Mouse (Mus musculus): ENCODE measurements around the gene Pax3. TPM values are rescaled to one million over a fixed set of nuclear protein-coding genes. Genes with fewer than 3 reads are reported as not detected.

Pax3 gene
- polyA plus RNA-seq, 1 experiment from 2014 or later: 0.14 TPM

GRCm38 (mm10) chr1:78201251-78202010, 4.5 kb upstream of the Pax3 start:
- Histone ChIP-seq H3K27ac (ENCODE audit: low read depth, low read length) (no peak overlapping the region), H3K36me3 (ENCODE audit: control insufficient read depth, insufficient read depth, low read length) (no peaks in the 10 kb centered on the region), H3K27me3 (ENCODE audit: control insufficient read depth, insufficient read depth, low read length) (peaks cover 95% of the 10 kb centered on the region), H3K9me3 (ENCODE audit: control insufficient read depth, low read length) (no peaks in the 10 kb centered on the region), H3K4me2 (replicated peaks; ENCODE audit: low read depth, low read length) (no peak overlapping the region), H3K9ac (ENCODE audit: low read depth, low read length) (no peak overlapping the region), H3K4me1 (ENCODE audit: control insufficient read depth, insufficient read depth, low read length) (0 out of 2 replicates have a peak, but pooled peaks cover 5% of the 10 kb centered on the region), H3K4me3 (ENCODE audit: low read length) (no peak overlapping the region)
- ATAC-seq (ENCODE audit: low FRiP score, low TSS enrichment): no peak
- 1% methylated on average over 28 of the region's 28 CpGs for WGBS

DNA sequence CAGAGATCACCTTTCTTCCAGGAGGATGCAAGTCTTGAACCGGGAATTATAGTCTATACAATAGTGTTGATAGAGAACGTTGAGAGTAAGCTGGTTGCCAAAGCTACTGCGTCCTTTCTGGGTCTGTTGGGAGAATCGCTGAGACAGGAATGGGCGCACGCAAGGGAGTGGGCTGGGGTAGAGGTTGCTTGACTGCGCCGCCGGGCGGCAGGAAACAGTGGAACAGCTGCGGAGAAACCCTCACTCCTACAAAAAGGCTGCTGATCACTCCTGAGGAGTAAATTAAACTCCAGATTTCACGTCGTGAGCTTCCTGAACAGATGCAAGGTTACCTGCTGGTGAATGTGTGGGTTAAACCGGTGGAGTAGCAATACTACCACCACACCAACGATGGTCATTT, 3.3 kb upstream of the Pax3 start:
- 2% methylated on average over 15 of the region's 15 CpGs for WGBS

GRCm38 (mm10) chr1:78199221-78199620, 2.3 kb upstream of the Pax3 start:
- no peaks in the 10 kb centered on the region for H3K9me3 ChIP-seq (ENCODE audit: control insufficient read depth, low read length)
- WGBS: under 1% methylated on average over 9 of the region's 9 CpGs
- H3K4me1 ChIP-seq (ENCODE audit: control insufficient read depth, insufficient read depth, low read length): 0 out of 2 replicates have a peak, but pooled peaks cover 7% of the 10 kb centered on the region
- no peak for ATAC-seq (ENCODE audit: low FRiP score, low TSS enrichment)
- H3K27me3 ChIP-seq (ENCODE audit: control insufficient read depth, insufficient read depth, low read length): peaks cover 96% of the 10 kb centered on the region
- H3K4me2 ChIP-seq (replicated peaks; ENCODE audit: low read depth, low read length): no peak overlapping the region
- H3K9ac ChIP-seq (ENCODE audit: low read depth, low read length): no peak overlapping the region
- H3K27ac ChIP-seq (ENCODE audit: low read depth, low read length): no peak overlapping the region
- H3K4me3 ChIP-seq (ENCODE audit: low read length): no peak overlapping the region
- no peaks in the 10 kb centered on the region for H3K36me3 ChIP-seq (ENCODE audit: control insufficient read depth, insufficient read depth, low read length)

More for the DNA sequence above, 3.3 kb upstream of the Pax3 start:
- Histone ChIP-seq H3K27ac (ENCODE audit: low read depth, low read length) (no peak overlapping the region), H3K9me3 (ENCODE audit: control insufficient read depth, low read length) (no peaks in the 10 kb centered on the region), H3K27me3 (ENCODE audit: control insufficient read depth, insufficient read depth, low read length) (peaks cover 96% of the 10 kb centered on the region), H3K9ac (ENCODE audit: low read depth, low read length) (no peak overlapping the region), H3K4me2 (replicated peaks; ENCODE audit: low read depth, low read length) (no peak overlapping the region), H3K4me1 (ENCODE audit: control insufficient read depth, insufficient read depth, low read length) (0 out of 2 replicates have a peak, but pooled peaks cover 7% of the 10 kb centered on the region), H3K4me3 (ENCODE audit: low read length) (no peak overlapping the region), H3K36me3 (ENCODE audit: control insufficient read depth, insufficient read depth, low read length) (no peaks in the 10 kb centered on the region)
- no peak for ATAC-seq (ENCODE audit: low FRiP score, low TSS enrichment)

- Histone ChIP-seq H3K4me3 (ENCODE audit: low read length) (no peak overlapping the region), H3K27ac (ENCODE audit: low read depth, low read length) (no peak overlapping the region), H3K9ac (ENCODE audit: low read depth, low read length) (no peak overlapping the region), H3K4me2 (replicated peaks; ENCODE audit: low read depth, low read length) (no peak overlapping the region), H3K9me3 (ENCODE audit: control insufficient read depth, low read length) (no peaks in the 10 kb centered on the region), H3K27me3 (ENCODE audit: control insufficient read depth, insufficient read depth, low read length) (peaks cover 96% of the 10 kb centered on the region), H3K36me3 (ENCODE audit: control insufficient read depth, insufficient read depth, low read length) (no peaks in the 10 kb centered on the region), H3K4me1 (ENCODE audit: control insufficient read depth, insufficient read depth, low read length) (0 out of 2 replicates have a peak, but pooled peaks cover 7% of the 10 kb centered on the region)
- ATAC-seq (ENCODE audit: low FRiP score, low TSS enrichment): no peak
- under 1% methylated on average over 9 of the region's 9 CpGs for WGBS
These were observed 1.5 kb upstream of the Pax3 start for GRCm38 (mm10) chr1:78198319-78198940.

- H3K4me3 ChIP-seq (ENCODE audit: low read length): peak overlapping the region; percentile 24
- WGBS: under 1% methylated on average over 21 of the region's 21 CpGs
- no peak for ATAC-seq (ENCODE audit: low FRiP score, low TSS enrichment)
These were observed 659 bp upstream of the Pax3 start for GRCm38 (mm10) chr1:78197351-78198234.

DNA sequence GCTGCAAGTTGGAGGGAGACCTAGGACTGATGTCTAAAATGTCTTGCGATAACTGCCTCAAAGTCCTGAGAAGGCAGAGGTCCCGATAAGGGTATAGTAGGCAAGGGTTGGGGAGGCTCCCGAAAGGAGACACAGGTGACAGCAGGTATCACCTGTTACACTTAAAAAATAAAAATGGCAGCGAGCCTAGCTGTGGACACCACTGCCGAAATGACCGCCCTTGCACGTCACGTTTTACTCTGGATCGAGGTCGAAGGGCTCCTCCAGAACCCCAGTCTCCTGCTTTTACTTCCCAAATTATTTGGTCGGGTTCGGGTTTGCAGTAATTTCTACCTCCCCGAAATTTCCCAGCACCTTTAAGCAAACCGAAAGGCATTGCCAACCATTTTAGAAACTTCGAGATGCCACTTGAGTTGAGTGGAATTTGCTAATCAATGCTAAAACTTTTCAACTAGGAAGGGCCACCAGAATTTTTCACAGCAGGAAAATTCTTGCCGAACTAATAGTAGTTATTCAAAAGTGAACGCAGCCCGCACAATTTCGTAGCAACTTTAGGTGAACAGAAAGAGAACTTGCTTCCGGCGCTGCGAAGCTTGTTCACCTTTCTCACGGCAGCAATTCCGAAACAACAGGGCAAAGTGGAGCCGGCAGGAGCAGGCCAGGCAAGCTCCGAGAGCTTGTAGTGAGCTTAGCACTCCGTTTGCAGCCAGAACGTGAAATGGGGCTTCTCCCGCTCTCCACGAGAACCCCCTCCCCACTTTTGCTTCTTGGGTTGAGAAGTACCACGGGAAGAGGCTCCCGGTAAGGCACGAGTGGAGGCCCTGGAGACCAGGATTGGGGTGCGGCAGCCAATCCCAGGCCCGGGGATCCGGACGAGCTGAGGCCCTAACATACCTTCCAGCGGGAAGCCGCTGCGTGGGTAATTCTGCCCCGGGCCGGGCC, 892 bp downstream of the Pax3 start:
- 0 out of 2 replicates have a peak, but pooled peaks cover 7% of the 10 kb centered on the region for H3K4me1 ChIP-seq (ENCODE audit: control insufficient read depth, insufficient read depth, low read length)
- no peaks in the 10 kb centered on the region for H3K36me3 ChIP-seq (ENCODE audit: control insufficient read depth, insufficient read depth, low read length)
- H3K9ac ChIP-seq (ENCODE audit: low read depth, low read length): no peak overlapping the region
- 1% methylated on average over 42 of the region's 42 CpGs for whole genome bisulfite sequencing
- H3K27ac ChIP-seq (ENCODE audit: low read depth, low read length): no peak overlapping the region
- no peaks in the 10 kb centered on the region for H3K9me3 ChIP-seq (ENCODE audit: control insufficient read depth, low read length)
- H3K4me2 ChIP-seq (replicated peaks; ENCODE audit: low read depth, low read length): peak overlapping the region; percentile 39
- 0 out of 2 replicates have a peak, but pooled peaks have one; percentile 22 for ATAC-seq (ENCODE audit: low FRiP score, low TSS enrichment)
- H3K27me3 ChIP-seq (ENCODE audit: control insufficient read depth, insufficient read depth, low read length): peaks cover 98% of the 10 kb centered on the region
- H3K4me3 ChIP-seq (ENCODE audit: low read length): peak overlapping the region; percentile 24

More at GRCm38 (mm10) chr1:78197351-78198234, 659 bp upstream of the Pax3 start:
- Histone ChIP-seq H3K4me2 (replicated peaks; ENCODE audit: low read depth, low read length) (no peak overlapping the region), H3K9ac (ENCODE audit: low read depth, low read length) (no peak overlapping the region), H3K27ac (ENCODE audit: low read depth, low read length) (no peak overlapping the region), H3K36me3 (ENCODE audit: control insufficient read depth, insufficient read depth, low read length) (no peaks in the 10 kb centered on the region), H3K9me3 (ENCODE audit: control insufficient read depth, low read length) (no peaks in the 10 kb centered on the region), H3K27me3 (ENCODE audit: control insufficient read depth, insufficient read depth, low read length) (peaks cover 96% of the 10 kb centered on the region), H3K4me1 (ENCODE audit: control insufficient read depth, insufficient read depth, low read length) (0 out of 2 replicates have a peak, but pooled peaks cover 7% of the 10 kb centered on the region)

- no peaks in the 10 kb centered on the region for H3K36me3 ChIP-seq (ENCODE audit: control insufficient read depth, insufficient read depth, low read length)
- peaks cover 99% of the 10 kb centered on the region for H3K27me3 ChIP-seq (ENCODE audit: control insufficient read depth, insufficient read depth, low read length)
- no peak overlapping the region for H3K4me2 ChIP-seq (replicated peaks; ENCODE audit: low read depth, low read length)
- WGBS: under 1% methylated on average over 21 of the region's 21 CpGs
- 0 out of 2 replicates have a peak, but pooled peaks cover 7% of the 10 kb centered on the region for H3K4me1 ChIP-seq (ENCODE audit: control insufficient read depth, insufficient read depth, low read length)
- no peak overlapping the region for H3K4me3 ChIP-seq (ENCODE audit: low read length)
- H3K9ac ChIP-seq (ENCODE audit: low read depth, low read length): no peak overlapping the region
- no peak for ATAC-seq (ENCODE audit: low FRiP score, low TSS enrichment)
- H3K27ac ChIP-seq (ENCODE audit: low read depth, low read length): no peak overlapping the region
- H3K9me3 ChIP-seq (ENCODE audit: control insufficient read depth, low read length): no peaks in the 10 kb centered on the region
These were observed 1.8 kb downstream of the Pax3 start for GRCm38 (mm10) chr1:78195145-78195544.
